8 mouse cellular contexts compared by ENCODE assay signal in genomic region chr9:112207767-112208166, GRCm38 (mm10). TPM values are rescaled to one million over a fixed set of nuclear protein-coding genes. Genes with fewer than 3 reads are reported as not detected.
A peak's percentile ranks its signal among the peaks of the same experiment; 100 is the strongest.
DNase-seq lines count a peak whose midpoint lies in the region; ATAC-seq lines count a peak whose summit lies in the region.

No protein-coding gene starts in this region.

- H3K27me3 ChIP-seq in embryonic facial prominence, embryonic 15.5 days, result no peaks in the 10 kb centered on the region
- H3K27me3 ChIP-seq in limb, embryonic 13.5 days, result no peaks in the 10 kb centered on the region
- no peaks in the 10 kb centered on the region for H3K27me3 ChIP-seq in midbrain, embryonic 16.5 days (ENCODE audit: control insufficient read depth, insufficient read depth, low read depth, low read length)
- H3K27me3 ChIP-seq in stomach, embryonic 14.5 days (ENCODE audit: control insufficient read depth, insufficient read depth, low read length), result no peaks in the 10 kb centered on the region

- no peak overlapping the region for H3K27ac ChIP-seq in embryonic facial prominence, embryonic 15.5 days (replicated peaks)
- no peak overlapping the region for H3K27ac ChIP-seq in limb, embryonic 13.5 days
- H3K27ac ChIP-seq in midbrain, embryonic 16.5 days (ENCODE audit: low read length), result peak overlapping the region; percentile 53; the same call in 1 of the 2 replicates
- H3K27ac ChIP-seq in stomach, embryonic 14.5 days (ENCODE audit: low read length), result no peak overlapping the region

- DNase-seq in urinary bladder, postnatal 14 days (ENCODE audit: low spot score), result peak; percentile 11
- DNase-seq in urinary bladder, postnatal 36 days (ENCODE audit: low spot score in 2 of 2), result no peak
- peak; percentile 71 to 73 for DNase-seq in heart, postnatal 10 days

- no peak overlapping the region for H3K9ac ChIP-seq in embryonic facial prominence, embryonic 15.5 days
- H3K9ac ChIP-seq in limb, embryonic 13.5 days, result no peak overlapping the region
- H3K9ac ChIP-seq in midbrain, embryonic 16.5 days (ENCODE audit: low read depth, low read length), result no peak overlapping the region
- no peak overlapping the region for H3K9ac ChIP-seq in stomach, embryonic 14.5 days (replicated peaks; ENCODE audit: low read depth, low read length)

- no peak overlapping the region for H3K4me3 ChIP-seq in embryonic facial prominence, embryonic 15.5 days (replicated peaks)
- H3K4me3 ChIP-seq in limb, embryonic 13.5 days, result no peak overlapping the region
- no peak overlapping the region for H3K4me3 ChIP-seq in midbrain, embryonic 16.5 days (ENCODE audit: low read depth, low read length)
- H3K4me3 ChIP-seq in stomach, embryonic 14.5 days (ENCODE audit: low read depth, low read length), result no peak overlapping the region

- intact Hi-C loops in heart, postnatal 10 days (cut with DNase I), result no loop called here

- H3K9me3 ChIP-seq in embryonic facial prominence, embryonic 15.5 days (replicated peaks), result no peaks in the 10 kb centered on the region
- H3K9me3 ChIP-seq in limb, embryonic 13.5 days, result no peaks in the 10 kb centered on the region
- no peaks in the 10 kb centered on the region for H3K9me3 ChIP-seq in midbrain, embryonic 16.5 days (replicated peaks; ENCODE audit: control insufficient read depth, low read length, poor library complexity, severe bottlenecking)
- no peaks in the 10 kb centered on the region for H3K9me3 ChIP-seq in stomach, embryonic 14.5 days (ENCODE audit: control insufficient read depth, low read depth, low read length)

- peak; percentile 90 for ATAC-seq in embryonic facial prominence, embryonic 15.5 days (ENCODE audit: insufficient number of reproducible peaks, low FRiP score, low TSS enrichment, low read depth)
- ATAC-seq in limb, embryonic 13.5 days (ENCODE audit: low FRiP score, low read depth), result peak; percentile 93
- ATAC-seq in midbrain, embryonic 16.5 days, result peak; percentile 92
- peak; percentile 53; the same call in 1 of the 2 replicates for ATAC-seq in stomach, embryonic 14.5 days (ENCODE audit: insufficient number of reproducible peaks, insufficient read depth, low FRiP score, low read depth)
- ATAC-seq in erythroid progenitor cell, adult 5-6 weeks (replicated peaks; ENCODE audit: low FRiP score, poor library complexity, severe bottlenecking), result no peak

- WGBS in embryonic facial prominence, embryonic 15.5 days, result 15% methylated on average over 4 of the region's 4 CpGs
- whole genome bisulfite sequencing in limb, embryonic 13.5 days, result 20% methylated on average over 4 of the region's 4 CpGs
- WGBS in midbrain, embryonic 16.5 days, result 15% methylated on average over 4 of the region's 4 CpGs
- 35% methylated on average over 4 of the region's 4 CpGs for WGBS in stomach, embryonic 14.5 days

- no peaks in the 10 kb centered on the region for H3K36me3 ChIP-seq in embryonic facial prominence, embryonic 15.5 days
- no peaks in the 10 kb centered on the region for H3K36me3 ChIP-seq in limb, embryonic 13.5 days
- H3K36me3 ChIP-seq in midbrain, embryonic 16.5 days (ENCODE audit: control insufficient read depth, insufficient read depth, low read length), result no peaks in the 10 kb centered on the region
- H3K36me3 ChIP-seq in stomach, embryonic 14.5 days (ENCODE audit: control insufficient read depth, insufficient read depth, low read length), result no peaks in the 10 kb centered on the region

- no peak overlapping the region for H3K4me2 ChIP-seq in embryonic facial prominence, embryonic 15.5 days (replicated peaks)
- H3K4me2 ChIP-seq in limb, embryonic 13.5 days (replicated peaks), result no peak overlapping the region
- no peak overlapping the region for H3K4me2 ChIP-seq in midbrain, embryonic 16.5 days (ENCODE audit: low read length)
- H3K4me2 ChIP-seq in stomach, embryonic 14.5 days (replicated peaks; ENCODE audit: low read depth, low read length), result no peak overlapping the region

- peaks cover 5% of the 10 kb centered on the region; the same call in 1 of the 2 replicates for H3K4me1 ChIP-seq in embryonic facial prominence, embryonic 15.5 days
- peaks cover 5% of the 10 kb centered on the region; the same call in 1 of the 2 replicates for H3K4me1 ChIP-seq in limb, embryonic 13.5 days
- H3K4me1 ChIP-seq in midbrain, embryonic 16.5 days (ENCODE audit: control insufficient read depth, insufficient read depth, low read length), result peaks cover 3% of the 10 kb centered on the region
- H3K4me1 ChIP-seq in stomach, embryonic 14.5 days (ENCODE audit: control insufficient read depth, insufficient read depth, low read length), result no peaks in the 10 kb centered on the region

RNA-seq across cellular contexts. Expression of gene Arpp21, which starts 28.0 kb away (rescaled TPM):
- polyA plus RNA-seq in embryonic facial prominence, embryonic 15.5 days (2015; fragmentation: Nextera tagmentation; extraction: Ambion mirVana), result 20.7 and 29.3 TPM in 2 replicates
- 1 to 10 TPM; 1.8 to 2.8 TPM for total RNA-seq in heart, postnatal 10 days (2021)
- 18.9 and 22.7 TPM in 2 replicates for polyA plus RNA-seq in limb, embryonic 13.5 days (2015; fragmentation: Nextera tagmentation; extraction: Ambion mirVana)
- polyA plus RNA-seq in midbrain, embryonic 16.5 days (2015; fragmentation: Nextera tagmentation; extraction: Ambion mirVana), result 56.9 and 60.3 TPM in 2 replicates
- 1.2 and 1.6 TPM in 2 replicates for polyA plus RNA-seq in stomach, embryonic 14.5 days (2014; fragmentation: Nextera tagmentation; extraction: Ambion mirVana)
- total RNA-seq in erythroid progenitor cell, adult 5-6 weeks (2015; ENCODE audit: low replicate concordance), result 1.3 and 1.4 TPM in 2 replicates
- total RNA-seq in erythroid progenitor cell, adult 5-6 weeks (2017; ENCODE audit: low replicate concordance), result 2.2 and 3.0 TPM in 2 replicates

Comparison
In these comparisons a context has a peak if more than half of its experiments do, and no peak if none do; other contexts are left out.
1. DNase-seq: peak in urinary bladder, postnatal 14 days (single experiment) and heart, postnatal 10 days (2 of 2); none in urinary bladder, postnatal 36 days (0 of 2).